Mouse (Mus musculus) spleen, adult 18-20 months (tissue): ENCODE data around the gene Ttc4.

ENCODE experiments used
- DNase-seq, 2 experiments: peaks; one replicate each; pipeline ENCODE4 v3.0.0; 2022; ENCODE audit warnings: mixed read lengths in 2 of 2

The Ttc4 gene

GRCm38 (mm10) chr4:106650833-106651527, 27.8 kb downstream of the Ttc4 start, which contains the start of gene Pars2:
Gene Pars2, plus strand, starts transcription at chr4:106651069.
- peak; percentile 92 to 94 for DNase-seq

GRCm38 (mm10) chr4:106647137-106647536, 31.6 kb downstream of the Ttc4 start:
- DNase-seq: no peak

- DNase-seq: no peak
Observed at GRCm38 (mm10) chr4:106645797-106646196, 32.9 kb downstream of the Ttc4 start.

- no peak for DNase-seq
Observed at GRCm38 (mm10) chr4:106644218-106644610, 34.5 kb downstream of the Ttc4 start.

- DNase-seq: no peak
Observed at GRCm38 (mm10) chr4:106643483-106644217, 35.1 kb downstream of the Ttc4 start.

GRCm38 (mm10) chr4:106634086-106634479, 44.7 kb downstream of the Ttc4 start:
- DNase-seq: no peak

GRCm38 (mm10) chr4:106633281-106634085, 45.3 kb downstream of the Ttc4 start:
- no peak for DNase-seq

- DNase-seq: no peak
Observed at GRCm38 (mm10) chr4:106632313-106632712, 46.4 kb downstream of the Ttc4 start.

GRCm38 (mm10) chr4:106630333-106631220, 48.2 kb downstream of the Ttc4 start:
- peak in 1 of 2 experiments; percentile 57 for DNase-seq

GRCm38 (mm10) chr4:106629374-106629773, 49.4 kb downstream of the Ttc4 start:
- DNase-seq: no peak

GRCm38 (mm10) chr4:106628650-106629360, 49.9 kb downstream of the Ttc4 start:
- DNase-seq: no peak

- DNase-seq: no peak
Observed at GRCm38 (mm10) chr4:106627809-106628208, 50.9 kb downstream of the Ttc4 start.

- no peak for DNase-seq
Observed at GRCm38 (mm10) chr4:106624271-106624670, 54.5 kb downstream of the Ttc4 start.

GRCm38 (mm10) chr4:106622712-106623111, 56.0 kb downstream of the Ttc4 start:
- DNase-seq: no peak

- no peak for DNase-seq
Observed at GRCm38 (mm10) chr4:106622030-106622493, 56.7 kb downstream of the Ttc4 start, which contains the start of gene Ttc22. Gene Ttc22, plus strand, starts transcription at chr4:106622432.

GRCm38 (mm10) chr4:106621428-106621827, 57.3 kb downstream of the Ttc4 start:
- DNase-seq: no peak

GRCm38 (mm10) chr4:106618898-106619297, 59.8 kb downstream of the Ttc4 start:
- DNase-seq: no peak

- DNase-seq: no peak
Observed at GRCm38 (mm10) chr4:106617056-106617455, 61.7 kb downstream of the Ttc4 start, which contains the start of gene Lexm. Gene Lexm, minus strand, starts transcription at chr4:106617241.

- DNase-seq: no peak
Observed at GRCm38 (mm10) chr4:106615637-106616036, 63.1 kb downstream of the Ttc4 start.

- DNase-seq: no peak
Observed at GRCm38 (mm10) chr4:106614881-106615280, 63.9 kb downstream of the Ttc4 start.

- DNase-seq: peak in 1 of 2 experiments; percentile 39
Observed at GRCm38 (mm10) chr4:106614180-106614797, 64.5 kb downstream of the Ttc4 start.
